Mouse (Mus musculus): ENCODE results near the gene Arhgap23.

The Arhgap23 gene

GRCm38 (mm10) chr11:97534442-97535307 lies 119.3 kb downstream of the Arhgap23 start:
- peak; percentile 65 for DNase-seq

GRCm38 (mm10) chr11:97535308-97535630 lies 119.9 kb downstream of the Arhgap23 start:
- no peak for DNase-seq

GRCm38 (mm10) chr11:97535660-97536059 lies 120.3 kb downstream of the Arhgap23 start:
- no peak for DNase-seq

GRCm38 (mm10) chr11:97536083-97536747 lies 120.9 kb downstream of the Arhgap23 start:
- no peak for DNase-seq

- peak; percentile 67 for DNase-seq
These were observed 121.7 kb downstream of the Arhgap23 start for GRCm38 (mm10) chr11:97536835-97537579.

GRCm38 (mm10) chr11:97537580-97538089 lies 122.3 kb downstream of the Arhgap23 start:
- DNase-seq: no peak

- no peak for DNase-seq
These were observed 124.3 kb downstream of the Arhgap23 start for GRCm38 (mm10) chr11:97539622-97540021.

- no peak for DNase-seq
These were observed 124.8 kb downstream of the Arhgap23 start for GRCm38 (mm10) chr11:97540136-97540535.

GRCm38 (mm10) chr11:97540604-97541003 lies 125.3 kb downstream of the Arhgap23 start:
- no peak for DNase-seq

GRCm38 (mm10) chr11:97542171-97543150 lies 127.1 kb downstream of the Arhgap23 start:
- DNase-seq: no peak

- DNase-seq: no peak
These were observed 127.9 kb downstream of the Arhgap23 start for GRCm38 (mm10) chr11:97543181-97543733.

GRCm38 (mm10) chr11:97543883-97544282 lies 128.6 kb downstream of the Arhgap23 start:
- DNase-seq: no peak

- DNase-seq: no peak
These were observed 130.7 kb downstream of the Arhgap23 start for GRCm38 (mm10) chr11:97545808-97546560.

- DNase-seq: peak; percentile 89
These were observed 131.6 kb downstream of the Arhgap23 start for GRCm38 (mm10) chr11:97546804-97547411.

- DNase-seq: peak; percentile 1
These were observed 132.8 kb downstream of the Arhgap23 start for GRCm38 (mm10) chr11:97547957-97548706.

GRCm38 (mm10) chr11:97548757-97549156 lies 133.4 kb downstream of the Arhgap23 start:
- DNase-seq: no peak
